Mouse (Mus musculus): ENCODE measurements around the gene Alkbh3.

- TF ChIP-seq CTCF (IDR thresholded peaks at IDR 0.05; ENCODE audit: insufficient read depth, low read length) (no peak), POLR2A (IDR thresholded peaks at IDR 0.05; ENCODE audit: borderline replicate concordance, extremely low read depth, low read depth, low read length) (no peak)
Measured at GRCm38 (mm10) chr2:93955886-93956285, 54.7 kb downstream of the Alkbh3 start.

Data from lung, adult 2 months (tissue).